Mouse (Mus musculus) intestine, embryonic 14.5 days (tissue): Measurements from ENCODE around the gene Aspscr1. TPM values are rescaled to one million over a fixed set of nuclear protein-coding genes. Genes with fewer than 3 reads are reported as not detected.
A peak's percentile ranks its signal among the peaks of the same experiment; 100 is the strongest.

Experiments used
- ATAC-seq: fragments of 200-750 bp; cut with Nextera tagmentation; replicated peaks from 2 replicates; pipeline ENCODE4 v1.8.0; 2017; ENCODE audit warnings: low read depth, moderate number of reproducible peaks, moderate TSS enrichment, moderate library complexity; ENCODE audit not compliant: low FRiP score, low TSS enrichment
- DNase-seq: peaks from one replicate; pipeline ENCODE4 v3.0.0-alpha.2; 2018; ENCODE audit warnings: low spot score
- H3K27ac ChIP-seq: fragments of 300-500 bp; sonication (generic); 2 replicates; pipeline ENCODE4 v1.5.1; 2014; ENCODE audit warnings: low read depth, mild to moderate bottlenecking, control low read depth
- H3K27me3 ChIP-seq: fragments of 300-500 bp; sonication (generic); replicated peaks from 2 replicates; pipeline ENCODE4 v1.6.1; 2014; ENCODE audit warnings: low read length, control low read depth; ENCODE audit not compliant: control insufficient read depth, insufficient read depth
- H3K36me3 ChIP-seq: fragments of 300-500 bp; sonication (generic); 2 replicates; pipeline ENCODE4 v1.6.1; 2014; ENCODE audit warnings: low read length, control low read depth; ENCODE audit not compliant: control insufficient read depth, insufficient read depth
- H3K4me1 ChIP-seq: fragments of 300-500 bp; sonication (generic); replicated peaks from 2 replicates; pipeline ENCODE4 v1.6.1; 2014; ENCODE audit warnings: low read length, control low read depth, mixed read lengths; ENCODE audit not compliant: control insufficient read depth, insufficient read depth
- H3K4me2 ChIP-seq: fragments of 300-500 bp; sonication (generic); 2 replicates; pipeline ENCODE4 v1.6.1; 2014; ENCODE audit warnings: low read length
- H3K4me3 ChIP-seq: fragments of 300-500 bp; sonication (generic); 2 replicates; pipeline ENCODE4 v1.5.1; 2014; ENCODE audit warnings: low read depth, low read length, control low read depth, mixed read lengths
- H3K9ac ChIP-seq: fragments of 300-500 bp; sonication (generic); 2 replicates; pipeline ENCODE4 v1.6.1; 2014; ENCODE audit warnings: mild to moderate bottlenecking, low read length
- H3K9me3 ChIP-seq: fragments of 300-500 bp; sonication (generic); 2 replicates; pipeline ENCODE4 v1.6.1; 2016; ENCODE audit warnings: low read length, control low read depth; ENCODE audit not compliant: control insufficient read depth
- WGBS: fragments of 180-500 bp; shearing (Covaris S2); extraction: QIAGEN DNeasy Blood & Tissue Kit; methylation state at CpG from one replicate; pipeline ENCODE4 v1.1.7; 2014; 5-methylcytosine and 5-hydroxymethylcytosine counted together
- polyA plus RNA-seq: library from polyadenylated mRNA; unstranded; fragments of >200 nt; fragmentation: Nextera tagmentation; extraction: Ambion mirVana; gene quantifications from 2 replicates; pipeline ENCODE4 v1.2.1, GENCODE M21; 2014

The Aspscr1 gene
- polyA plus RNA-seq, 1 experiment from 2014 or later: 93.2 TPM

GRCm38 (mm10) chr11:120654741-120655140 lies 18.0 kb upstream of the Aspscr1 start:
- H3K4me3 ChIP-seq: no peak overlapping the region
- ATAC-seq: no peak

GRCm38 (mm10) chr11:120657301-120657700 lies 15.5 kb upstream of the Aspscr1 start:
- WGBS: 83% methylated on average over 4 of the region's 4 CpGs
- no peak overlapping the region for H3K9ac ChIP-seq
- H3K27me3 ChIP-seq: peaks cover 50% of the 10 kb centered on the region
- H3K27ac ChIP-seq: no peak overlapping the region
- H3K36me3 ChIP-seq: no peaks in the 10 kb centered on the region
- no peak overlapping the region for H3K4me2 ChIP-seq
- peaks cover 9% of the 10 kb centered on the region for H3K4me1 ChIP-seq
- H3K9me3 ChIP-seq: no peaks in the 10 kb centered on the region
- ATAC-seq (no peak), DNase-seq (no peak)
- H3K4me3 ChIP-seq: no peak overlapping the region

More at GRCm38 (mm10) chr11:120654741-120655140, 18.0 kb upstream of the Aspscr1 start:
- no peaks in the 10 kb centered on the region for H3K9me3 ChIP-seq
- peaks cover 25% of the 10 kb centered on the region for H3K27me3 ChIP-seq
- no peaks in the 10 kb centered on the region for H3K4me1 ChIP-seq
- H3K9ac ChIP-seq: no peak overlapping the region
- H3K36me3 ChIP-seq: no peaks in the 10 kb centered on the region
- H3K27ac ChIP-seq: no peak overlapping the region
- no peak overlapping the region for H3K4me2 ChIP-seq
- no peak for DNase-seq
- WGBS: 70% methylated on average over 3 of the region's 3 CpGs

GRCm38 (mm10) chr11:120658876-120659410 lies 13.8 kb upstream of the Aspscr1 start:
- DNase-seq (peak; percentile 86), ATAC-seq (no peak)
- H3K9ac ChIP-seq: no peak overlapping the region
- no peak overlapping the region for H3K27ac ChIP-seq
- no peaks in the 10 kb centered on the region for H3K36me3 ChIP-seq
- no peaks in the 10 kb centered on the region for H3K9me3 ChIP-seq
- H3K27me3 ChIP-seq: peaks cover 63% of the 10 kb centered on the region
- H3K4me3 ChIP-seq: no peak overlapping the region
- 3% methylated on average over 24 of the region's 24 CpGs for WGBS
- no peak overlapping the region for H3K4me2 ChIP-seq
- H3K4me1 ChIP-seq: peaks cover 9% of the 10 kb centered on the region

- DNase-seq (peak; percentile 59), ATAC-seq (no peak)
- H3K4me1 ChIP-seq: peaks cover 9% of the 10 kb centered on the region
- no peak overlapping the region for H3K9ac ChIP-seq
- H3K27ac ChIP-seq: no peak overlapping the region
- H3K36me3 ChIP-seq: no peaks in the 10 kb centered on the region
- peak overlapping the region; percentile 70 for H3K4me2 ChIP-seq
- peaks cover 63% of the 10 kb centered on the region for H3K27me3 ChIP-seq
- 2% methylated on average over 49 of the region's 50 CpGs for WGBS
- H3K4me3 ChIP-seq: peak overlapping the region; percentile 21
- no peaks in the 10 kb centered on the region for H3K9me3 ChIP-seq
These were observed 13.1 kb upstream of the Aspscr1 start for GRCm38 (mm10) chr11:120659509-120660300.

- Histone ChIP-seq H3K9me3 (no peaks in the 10 kb centered on the region), H3K4me3 (peak overlapping the region; percentile 21), H3K27me3 (peaks cover 63% of the 10 kb centered on the region), H3K36me3 (no peaks in the 10 kb centered on the region), H3K4me1 (peaks cover 9% of the 10 kb centered on the region), H3K27ac (no peak overlapping the region), H3K4me2 (peak overlapping the region; percentile 70), H3K9ac (no peak overlapping the region)
- WGBS: 1% methylated on average over 88 of the region's 95 CpGs
- peak; percentile 64 for DNase-seq
- ATAC-seq: peak; percentile 44
These were observed 12.3 kb upstream of the Aspscr1 start for GRCm38 (mm10) chr11:120660301-120661075.

- no peak within 1 kb of the TSS for H3K9ac ChIP-seq
- H3K27me3 ChIP-seq: peaks cover 63% of the 10 kb centered on the region
- DNase-seq: peak; percentile 66
These were observed 11.7 kb upstream of the Aspscr1 start, which contains the start of gene Notum for GRCm38 (mm10) chr11:120661076-120661460. Notum (minus strand) TSS chr11:120661175.

GRCm38 (mm10) chr11:120662759-120663158 lies 10.0 kb upstream of the Aspscr1 start:
- no peaks in the 10 kb centered on the region for H3K9me3 ChIP-seq
- WGBS: 67% methylated on average over 6 of the region's 6 CpGs
- H3K36me3 ChIP-seq: no peaks in the 10 kb centered on the region
- H3K9ac ChIP-seq: no peak overlapping the region
- H3K4me1 ChIP-seq: peaks cover 9% of the 10 kb centered on the region
- ATAC-seq (no peak), DNase-seq (no peak)
- H3K4me3 ChIP-seq: no peak overlapping the region
- H3K4me2 ChIP-seq: no peak overlapping the region
- H3K27me3 ChIP-seq: peaks cover 58% of the 10 kb centered on the region
- no peak overlapping the region for H3K27ac ChIP-seq

More at GRCm38 (mm10) chr11:120661076-120661460, 11.7 kb upstream of the Aspscr1 start, which contains the start of gene Notum:
- no peaks in the 10 kb centered on the region for H3K36me3 ChIP-seq
- no peak; the same call in 1 of the 2 replicates for ATAC-seq
- peaks cover 9% of the 10 kb centered on the region for H3K4me1 ChIP-seq
- peak within 1 kb of the TSS; percentile 70 for H3K4me2 ChIP-seq
- no peaks in the 10 kb centered on the region for H3K9me3 ChIP-seq
- WGBS: under 1% methylated on average over 35 of the region's 35 CpGs
- no peak within 1 kb of the TSS for H3K27ac ChIP-seq
- peak within 1 kb of the TSS; percentile 21 for H3K4me3 ChIP-seq

- WGBS: 89% methylated on average over 5 of the region's 5 CpGs
- H3K27me3 ChIP-seq: peaks cover 49% of the 10 kb centered on the region
These were observed 9.1 kb upstream of the Aspscr1 start for GRCm38 (mm10) chr11:120663714-120664113.

More at GRCm38 (mm10) chr11:120663714-120664113, 9.1 kb upstream of the Aspscr1 start:
- no peak overlapping the region for H3K9ac ChIP-seq
- no peak for ATAC-seq
- H3K9me3 ChIP-seq: no peaks in the 10 kb centered on the region
- no peak overlapping the region for H3K4me2 ChIP-seq
- no peaks in the 10 kb centered on the region for H3K36me3 ChIP-seq
- H3K4me3 ChIP-seq: no peak overlapping the region
- DNase-seq: no peak
- peaks cover 9% of the 10 kb centered on the region for H3K4me1 ChIP-seq
- no peak overlapping the region for H3K27ac ChIP-seq
